Mouse (Mus musculus) spleen, adult 2 months (tissue): ENCODE results near the gene Tekt1. TPM values are rescaled to one million over a fixed set of nuclear protein-coding genes. Genes with fewer than 3 reads are reported as not detected.

Experiments used
- DNase-seq, 2 experiments: peaks; one replicate each; pipeline versions ENCODE4 v3.0.0 to v3.0.0-alpha.2; 2012 to 2021; ENCODE audit warnings: low spot score in 2 of 2, low read depth in 1 of 2
- H3K27ac ChIP-seq: fragments of 200-500 bp; 2 replicates; pipeline ENCODE4 v1.5.1; 2012; ENCODE audit warnings: low read length, inconsistent platforms; ENCODE audit not compliant: insufficient read depth
- H3K27me3 ChIP-seq: fragments of 200-500 bp; 2 replicates; pipeline ENCODE4 v1.6.1; 2012; ENCODE audit warnings: mild to moderate bottlenecking, moderate library complexity, low read length, inconsistent platforms; ENCODE audit not compliant: control insufficient read depth, insufficient read depth
- H3K36me3 ChIP-seq: fragments of 200-500 bp; 2 replicates; pipeline ENCODE4 v1.6.1; 2012; ENCODE audit warnings: mild to moderate bottlenecking, low read length, inconsistent platforms; ENCODE audit not compliant: control insufficient read depth, insufficient read depth
- H3K4me1 ChIP-seq: fragments of 200-500 bp; 2 replicates; pipeline ENCODE4 v1.6.1; 2011; ENCODE audit warnings: inconsistent platforms; ENCODE audit not compliant: control insufficient read depth, insufficient read depth, insufficient read length
- H3K4me3 ChIP-seq: fragments of 200-500 bp; 2 replicates; pipeline ENCODE4 v1.5.1; 2011; ENCODE audit warnings: mild to moderate bottlenecking, inconsistent platforms; ENCODE audit not compliant: insufficient read depth, insufficient read length; ENCODE audit errors: extremely low read depth
- CTCF ChIP-seq: fragments of 200-500 bp; IDR thresholded peaks from 2 replicates; pipeline ENCODE4 v1.5.1; 2011; ENCODE audit warnings: mild to moderate bottlenecking, inconsistent platforms; ENCODE audit not compliant: insufficient read depth, insufficient read length, insufficient replicate concordance; ENCODE audit errors: extremely low read depth
- POLR2A ChIP-seq: fragments of 200-500 bp; IDR thresholded peaks from 2 replicates; pipeline ENCODE4 v1.6.1; 2011; ENCODE audit warnings: low read depth, low read length, inconsistent platforms
- WGBS: fragments of 180-500 bp; shearing (Covaris S2); methylation state at CpG from one replicate; pipeline ENCODE4 v1.1.7; 2018; 5-methylcytosine and 5-hydroxymethylcytosine counted together
- polyA plus RNA-seq: library from polyadenylated mRNA; depleted of rRNA; stranded (reverse); fragments of >200 nt; gene quantifications from 2 replicates; pipeline ENCODE4 v1.2.3, GENCODE M21; 2012

Gene Tekt1
- polyA plus RNA-seq, 1 experiment = not detected

GRCm38 (mm10) chr11:72407574-72407973, 45.3 kb upstream of the Tekt1 start:
- peaks cover 8% of the 10 kb centered on the region; the same call in 1 of the 2 replicates for H3K4me1 ChIP-seq
- no peak overlapping the region for H3K4me3 ChIP-seq
- DNase-seq = no peak
- 0 out of 2 replicates have a peak, but pooled peaks cover 2% of the 10 kb centered on the region for H3K27me3 ChIP-seq
- 58% methylated on average over 7 of the region's 7 CpGs for WGBS
- no peak for TF ChIP-seq POLR2A
- TF ChIP-seq CTCF = no peak
- H3K27ac ChIP-seq = no peak overlapping the region
- H3K36me3 ChIP-seq = no peaks in the 10 kb centered on the region

DNA sequence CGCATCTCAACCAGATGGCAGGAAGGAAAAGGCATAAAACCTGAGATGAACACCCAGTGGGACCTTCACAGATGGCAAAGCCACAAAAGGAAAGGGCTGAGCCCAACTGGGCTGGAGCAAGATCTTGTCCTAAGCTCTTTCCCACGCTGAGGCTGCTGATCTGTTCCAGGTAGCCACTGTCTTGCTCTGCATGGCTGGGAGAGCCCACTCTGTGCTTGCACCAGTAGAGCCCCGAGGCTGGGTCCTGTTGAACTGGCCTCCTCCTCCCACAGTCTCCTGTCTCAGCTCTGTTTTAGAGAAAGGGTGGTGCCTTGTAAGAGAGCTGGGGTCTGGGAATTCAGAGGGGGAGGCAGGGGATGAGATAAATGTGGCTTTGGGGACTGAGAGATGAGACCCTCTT, 44.8 kb upstream of the Tekt1 start:
- H3K4me3 ChIP-seq = no peak overlapping the region
- no peak for DNase-seq
- TF ChIP-seq POLR2A (no peak), CTCF (no peak)
- H3K27me3 ChIP-seq = 0 out of 2 replicates have a peak, but pooled peaks cover 2% of the 10 kb centered on the region
- no peaks in the 10 kb centered on the region for H3K36me3 ChIP-seq
- H3K4me1 ChIP-seq = peaks cover 8% of the 10 kb centered on the region; the same call in 1 of the 2 replicates
- H3K27ac ChIP-seq = no peak overlapping the region
- 18% methylated on average over 3 of the region's 3 CpGs for WGBS

DNA sequence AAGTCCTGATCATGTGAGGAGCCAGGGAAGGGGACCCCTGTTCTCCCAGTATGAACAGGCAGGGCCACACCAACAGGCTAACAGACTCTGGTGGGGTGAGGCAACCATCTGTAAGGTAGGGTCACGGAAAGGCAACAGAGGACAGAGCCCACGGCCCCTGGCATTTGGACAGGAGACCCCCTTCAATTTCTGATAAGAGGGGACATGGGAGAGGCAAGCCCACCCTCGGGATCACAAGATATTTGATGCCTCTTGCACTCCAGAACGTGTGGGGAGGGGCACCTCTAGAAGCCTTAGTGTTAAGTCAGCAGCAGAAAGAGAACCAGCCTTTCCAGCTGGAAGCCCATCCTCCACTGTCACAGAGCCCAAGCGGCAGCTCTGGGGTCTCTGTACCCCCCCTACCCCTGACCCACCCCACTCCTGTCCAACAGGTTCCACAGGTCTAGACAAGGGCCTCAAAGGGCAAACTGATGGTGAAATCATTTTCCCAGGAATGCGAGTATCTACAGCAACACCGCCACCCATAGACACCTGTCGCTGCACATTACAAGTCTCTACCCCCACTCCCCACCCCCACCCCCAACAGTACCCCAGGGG, 43.9 kb upstream of the Tekt1 start:
- H3K4me1 ChIP-seq = peaks cover 2% of the 10 kb centered on the region; the same call in 1 of the 2 replicates
- TF ChIP-seq CTCF = no peak
- H3K27ac ChIP-seq = no peak overlapping the region
- H3K4me3 ChIP-seq = no peak overlapping the region
- no peaks in the 10 kb centered on the region for H3K27me3 ChIP-seq
- 71% methylated on average over 8 of the region's 8 CpGs for WGBS
- H3K36me3 ChIP-seq = no peaks in the 10 kb centered on the region
- no peak for DNase-seq

DNA sequence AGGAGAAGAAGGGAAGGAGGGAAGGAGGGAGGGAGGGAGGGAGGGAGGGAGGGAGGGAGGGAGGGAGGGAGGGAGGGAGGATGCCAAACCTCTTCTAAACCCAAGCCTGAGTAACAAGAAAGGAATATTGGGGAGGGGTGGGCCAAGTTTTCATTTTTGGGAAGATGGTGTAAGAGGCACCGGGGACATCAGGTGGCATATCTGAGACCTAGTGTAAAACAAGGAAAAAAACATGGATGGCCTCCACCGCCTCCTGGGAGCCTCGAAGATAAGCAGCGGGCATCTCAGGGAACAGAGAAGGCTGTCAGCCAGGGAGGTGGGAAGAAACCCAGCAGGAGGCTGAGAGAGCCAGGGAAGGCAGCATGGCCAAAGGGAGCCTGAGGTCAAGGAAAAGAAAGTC, 43.3 kb upstream of the Tekt1 start:
- H3K4me3 ChIP-seq = no peak overlapping the region
- H3K27ac ChIP-seq = no peak overlapping the region
- DNase-seq = no peak
- 86% methylated on average over 4 of the region's 4 CpGs for WGBS
- H3K36me3 ChIP-seq = no peaks in the 10 kb centered on the region
- H3K27me3 ChIP-seq = no peaks in the 10 kb centered on the region
- no peaks in the 10 kb centered on the region for H3K4me1 ChIP-seq
- no peak for TF ChIP-seq CTCF
- no peak for TF ChIP-seq POLR2A

GRCm38 (mm10) chr11:72402969-72403368, 40.7 kb upstream of the Tekt1 start:
- Histone ChIP-seq H3K4me3 (no peak overlapping the region), H3K27me3 (no peaks in the 10 kb centered on the region), H3K27ac (no peak overlapping the region), H3K4me1 (no peaks in the 10 kb centered on the region), H3K36me3 (no peaks in the 10 kb centered on the region)
- whole genome bisulfite sequencing = 78% methylated on average over 12 of the region's 12 CpGs
- DNase-seq = no peak
- TF ChIP-seq CTCF (no peak), POLR2A (no peak)

DNA sequence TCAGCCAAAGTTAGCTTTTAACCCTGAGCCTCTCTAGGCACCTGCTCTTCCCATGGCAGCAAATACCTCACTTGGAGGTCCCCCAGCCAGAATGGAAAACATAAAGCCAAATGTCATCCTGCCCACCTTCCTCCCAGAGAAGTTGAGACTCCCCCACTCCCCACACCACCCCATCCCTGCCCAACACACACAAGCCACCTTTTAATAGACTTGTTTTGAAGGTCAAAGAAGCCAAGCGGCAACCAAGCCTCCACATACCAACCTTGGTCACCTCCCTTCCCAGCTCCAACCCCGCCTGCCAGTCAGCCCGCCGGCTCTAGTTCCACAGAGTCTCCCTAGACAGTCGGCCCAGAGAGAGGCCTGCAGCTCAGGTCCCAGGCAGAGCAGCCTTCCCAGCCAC, 39.8 kb upstream of the Tekt1 start:
- no peaks in the 10 kb centered on the region for H3K36me3 ChIP-seq
- TF ChIP-seq CTCF (no peak), POLR2A (no peak)
- H3K27ac ChIP-seq = no peak overlapping the region
- no peak overlapping the region for H3K4me3 ChIP-seq
- no peak for DNase-seq
- H3K27me3 ChIP-seq = no peaks in the 10 kb centered on the region
- WGBS = 87% methylated on average over 5 of the region's 5 CpGs
- no peaks in the 10 kb centered on the region for H3K4me1 ChIP-seq

DNA sequence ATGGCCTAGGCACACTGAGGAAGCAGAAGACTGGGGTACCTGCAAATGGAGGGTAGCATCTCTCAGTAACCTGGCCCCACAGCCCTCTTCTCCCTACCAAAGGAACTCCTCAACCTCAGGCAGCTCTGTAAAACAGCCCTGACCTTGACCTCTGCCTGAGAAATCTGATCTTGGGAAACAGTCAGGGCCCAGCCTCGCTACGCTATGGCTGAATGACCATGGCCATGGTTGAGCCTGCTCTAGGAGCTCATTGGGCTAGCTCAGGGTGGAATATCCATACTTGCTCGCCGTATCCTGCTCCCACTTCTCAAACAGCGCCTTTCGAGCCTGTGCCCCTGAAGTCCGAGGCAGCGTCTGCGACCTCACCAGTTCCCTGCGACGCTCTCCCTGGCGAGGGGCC, 38.8 kb upstream of the Tekt1 start:
- H3K27ac ChIP-seq = no peak overlapping the region
- 96% methylated on average over 12 of the region's 12 CpGs for WGBS

More for the DNA sequence above, 38.8 kb upstream of the Tekt1 start:
- H3K4me3 ChIP-seq = no peak overlapping the region
- H3K4me1 ChIP-seq = no peaks in the 10 kb centered on the region
- H3K27me3 ChIP-seq = no peaks in the 10 kb centered on the region
- H3K36me3 ChIP-seq = no peaks in the 10 kb centered on the region
- DNase-seq = no peak
- TF ChIP-seq CTCF (no peak), POLR2A (no peak)
